Mouse (Mus musculus): ENCODE results near the gene Lsamp. TPM values are rescaled to one million over a fixed set of nuclear protein-coding genes. Genes with fewer than 3 reads are reported as not detected.

Gene Lsamp
- polyA plus RNA-seq, 1 experiment from 2014 or later, result 8.4 TPM

- H3K4me1 ChIP-seq, result no peaks in the 10 kb centered on the region
- no peaks in the 10 kb centered on the region for H3K9me3 ChIP-seq (replicated peaks)
- H3K27me3 ChIP-seq, result no peaks in the 10 kb centered on the region
- H3K4me2 ChIP-seq (replicated peaks), result no peak overlapping the region
- no peak overlapping the region for H3K27ac ChIP-seq (replicated peaks)
- no peak overlapping the region for H3K9ac ChIP-seq
- no peak for ATAC-seq (ENCODE audit: insufficient number of reproducible peaks, low FRiP score, low TSS enrichment, low read depth)
- no peak overlapping the region for H3K4me3 ChIP-seq (replicated peaks)
- WGBS, result 78% methylated on average over 1 of the region's 1 CpGs
- H3K36me3 ChIP-seq, result no peaks in the 10 kb centered on the region
These were observed 1745.8 kb downstream of the Lsamp start for GRCm38 (mm10) chr16:41729911-41730310.

- Histone ChIP-seq H3K9me3 (replicated peaks) (no peaks in the 10 kb centered on the region), H3K36me3 (no peaks in the 10 kb centered on the region), H3K27ac (replicated peaks) (no peak overlapping the region), H3K4me2 (replicated peaks) (no peak overlapping the region), H3K4me1 (no peaks in the 10 kb centered on the region), H3K27me3 (no peaks in the 10 kb centered on the region), H3K9ac (no peak overlapping the region), H3K4me3 (replicated peaks) (no peak overlapping the region)
- WGBS, result 80% methylated on average over 4 of the region's 4 CpGs
- no peak for ATAC-seq (ENCODE audit: insufficient number of reproducible peaks, low FRiP score, low TSS enrichment, low read depth)
These were observed 1760.9 kb downstream of the Lsamp start for GRCm38 (mm10) chr16:41745037-41745436.

GRCm38 (mm10) chr16:41746235-41746911 is 1762.2 kb downstream of the Lsamp start:
- Histone ChIP-seq H3K4me3 (replicated peaks) (no peak overlapping the region), H3K9me3 (replicated peaks) (no peaks in the 10 kb centered on the region), H3K27me3 (no peaks in the 10 kb centered on the region), H3K27ac (replicated peaks) (no peak overlapping the region), H3K4me1 (no peaks in the 10 kb centered on the region), H3K4me2 (replicated peaks) (no peak overlapping the region), H3K9ac (no peak overlapping the region), H3K36me3 (no peaks in the 10 kb centered on the region)
- 73% methylated on average over 11 of the region's 11 CpGs for WGBS
- no peak for ATAC-seq (ENCODE audit: insufficient number of reproducible peaks, low FRiP score, low TSS enrichment, low read depth)

GRCm38 (mm10) chr16:41747874-41748273 is 1763.7 kb downstream of the Lsamp start:
- WGBS, result 94% methylated on average over 2 of the region's 2 CpGs
- H3K36me3 ChIP-seq, result no peaks in the 10 kb centered on the region
- no peak overlapping the region for H3K4me2 ChIP-seq (replicated peaks)
- H3K27me3 ChIP-seq, result no peaks in the 10 kb centered on the region
- no peak for ATAC-seq (ENCODE audit: insufficient number of reproducible peaks, low FRiP score, low TSS enrichment, low read depth)
- no peak overlapping the region for H3K27ac ChIP-seq (replicated peaks)
- H3K9me3 ChIP-seq (replicated peaks), result no peaks in the 10 kb centered on the region
- no peak overlapping the region for H3K9ac ChIP-seq
- H3K4me1 ChIP-seq, result no peaks in the 10 kb centered on the region
- no peak overlapping the region for H3K4me3 ChIP-seq (replicated peaks)

GRCm38 (mm10) chr16:41748759-41749158 is 1764.6 kb downstream of the Lsamp start:
- Histone ChIP-seq H3K27me3 (no peaks in the 10 kb centered on the region), H3K4me2 (replicated peaks) (no peak overlapping the region), H3K9ac (no peak overlapping the region), H3K36me3 (no peaks in the 10 kb centered on the region), H3K4me1 (no peaks in the 10 kb centered on the region), H3K4me3 (replicated peaks) (no peak overlapping the region), H3K27ac (replicated peaks) (no peak overlapping the region), H3K9me3 (replicated peaks) (no peaks in the 10 kb centered on the region)
- no peak for ATAC-seq (ENCODE audit: insufficient number of reproducible peaks, low FRiP score, low TSS enrichment, low read depth)
- WGBS, result 84% methylated on average over 2 of the region's 2 CpGs

- ATAC-seq (ENCODE audit: insufficient number of reproducible peaks, low FRiP score, low TSS enrichment, low read depth), result no peak
- Histone ChIP-seq H3K27ac (replicated peaks) (no peak overlapping the region), H3K4me1 (no peaks in the 10 kb centered on the region), H3K27me3 (no peaks in the 10 kb centered on the region), H3K4me2 (replicated peaks) (no peak overlapping the region), H3K9ac (no peak overlapping the region), H3K36me3 (no peaks in the 10 kb centered on the region), H3K4me3 (replicated peaks) (no peak overlapping the region), H3K9me3 (replicated peaks) (no peaks in the 10 kb centered on the region)
- 84% methylated on average over 6 of the region's 6 CpGs for WGBS
These were observed 1780.1 kb downstream of the Lsamp start for GRCm38 (mm10) chr16:41764285-41764684.

GRCm38 (mm10) chr16:41771427-41772125 is 1787.4 kb downstream of the Lsamp start:
- 62% methylated on average over 4 of the region's 4 CpGs for WGBS
- no peak for ATAC-seq (ENCODE audit: insufficient number of reproducible peaks, low FRiP score, low TSS enrichment, low read depth)
- Histone ChIP-seq H3K4me1 (no peaks in the 10 kb centered on the region), H3K4me2 (replicated peaks) (no peak overlapping the region), H3K4me3 (replicated peaks) (no peak overlapping the region), H3K9ac (no peak overlapping the region), H3K27me3 (no peaks in the 10 kb centered on the region), H3K36me3 (no peaks in the 10 kb centered on the region), H3K27ac (replicated peaks) (no peak overlapping the region), H3K9me3 (replicated peaks) (no peaks in the 10 kb centered on the region)

- 68% methylated on average over 1 of the region's 1 CpGs for WGBS
- H3K9me3 ChIP-seq (replicated peaks), result no peaks in the 10 kb centered on the region
- no peaks in the 10 kb centered on the region for H3K4me1 ChIP-seq
- no peak overlapping the region for H3K4me2 ChIP-seq (replicated peaks)
- ATAC-seq (ENCODE audit: insufficient number of reproducible peaks, low FRiP score, low TSS enrichment, low read depth), result no peak
- H3K36me3 ChIP-seq, result no peaks in the 10 kb centered on the region
- H3K4me3 ChIP-seq (replicated peaks), result no peak overlapping the region
- H3K27me3 ChIP-seq, result no peaks in the 10 kb centered on the region
- H3K9ac ChIP-seq, result no peak overlapping the region
- H3K27ac ChIP-seq (replicated peaks), result no peak overlapping the region
These were observed 1793.4 kb downstream of the Lsamp start for GRCm38 (mm10) chr16:41777586-41777985.

- 67% methylated on average over 2 of the region's 2 CpGs for WGBS
- no peaks in the 10 kb centered on the region for H3K27me3 ChIP-seq
- no peak overlapping the region for H3K9ac ChIP-seq
- no peaks in the 10 kb centered on the region for H3K4me1 ChIP-seq
- H3K4me2 ChIP-seq (replicated peaks), result no peak overlapping the region
- no peak overlapping the region for H3K4me3 ChIP-seq (replicated peaks)
- no peaks in the 10 kb centered on the region for H3K9me3 ChIP-seq (replicated peaks)
- no peaks in the 10 kb centered on the region for H3K36me3 ChIP-seq
- no peak for ATAC-seq (ENCODE audit: insufficient number of reproducible peaks, low FRiP score, low TSS enrichment, low read depth)
- no peak overlapping the region for H3K27ac ChIP-seq (replicated peaks)
These were observed 1801.4 kb downstream of the Lsamp start for GRCm38 (mm10) chr16:41785600-41785999.

GRCm38 (mm10) chr16:41786704-41787103 is 1802.5 kb downstream of the Lsamp start:
- Histone ChIP-seq H3K9me3 (replicated peaks) (no peaks in the 10 kb centered on the region), H3K36me3 (no peaks in the 10 kb centered on the region), H3K27me3 (no peaks in the 10 kb centered on the region), H3K4me3 (replicated peaks) (no peak overlapping the region), H3K9ac (no peak overlapping the region), H3K4me1 (no peaks in the 10 kb centered on the region), H3K27ac (replicated peaks) (no peak overlapping the region), H3K4me2 (replicated peaks) (no peak overlapping the region)
- WGBS, result 65% methylated on average over 3 of the region's 3 CpGs
- ATAC-seq (ENCODE audit: insufficient number of reproducible peaks, low FRiP score, low TSS enrichment, low read depth), result no peak

- H3K36me3 ChIP-seq, result no peaks in the 10 kb centered on the region
- no peak overlapping the region for H3K9ac ChIP-seq
- WGBS, result 10% methylated on average over 1 of the region's 1 CpGs
- no peaks in the 10 kb centered on the region for H3K27me3 ChIP-seq
- no peaks in the 10 kb centered on the region for H3K4me1 ChIP-seq
- no peak overlapping the region for H3K4me2 ChIP-seq (replicated peaks)
- no peak overlapping the region for H3K4me3 ChIP-seq (replicated peaks)
- no peak for ATAC-seq (ENCODE audit: insufficient number of reproducible peaks, low FRiP score, low TSS enrichment, low read depth)
- no peak overlapping the region for H3K27ac ChIP-seq (replicated peaks)
- H3K9me3 ChIP-seq (replicated peaks), result no peaks in the 10 kb centered on the region
These were observed 1803.0 kb downstream of the Lsamp start for GRCm38 (mm10) chr16:41787146-41787545.

GRCm38 (mm10) chr16:41790016-41790415 is 1805.9 kb downstream of the Lsamp start:
- no peak overlapping the region for H3K4me2 ChIP-seq (replicated peaks)
- no peak for ATAC-seq (ENCODE audit: insufficient number of reproducible peaks, low FRiP score, low TSS enrichment, low read depth)
- H3K9me3 ChIP-seq (replicated peaks), result no peaks in the 10 kb centered on the region
- H3K27me3 ChIP-seq, result no peaks in the 10 kb centered on the region
- no peak overlapping the region for H3K27ac ChIP-seq (replicated peaks)
- no peaks in the 10 kb centered on the region for H3K4me1 ChIP-seq
- H3K9ac ChIP-seq, result no peak overlapping the region
- no peak overlapping the region for H3K4me3 ChIP-seq (replicated peaks)
- WGBS, result 80% methylated on average over 2 of the region's 2 CpGs
- H3K36me3 ChIP-seq, result no peaks in the 10 kb centered on the region

All from embryonic facial prominence, embryonic 15.5 days (tissue).